Mouse (Mus musculus): ENCODE data around the gene Dnajc6.

DNA sequence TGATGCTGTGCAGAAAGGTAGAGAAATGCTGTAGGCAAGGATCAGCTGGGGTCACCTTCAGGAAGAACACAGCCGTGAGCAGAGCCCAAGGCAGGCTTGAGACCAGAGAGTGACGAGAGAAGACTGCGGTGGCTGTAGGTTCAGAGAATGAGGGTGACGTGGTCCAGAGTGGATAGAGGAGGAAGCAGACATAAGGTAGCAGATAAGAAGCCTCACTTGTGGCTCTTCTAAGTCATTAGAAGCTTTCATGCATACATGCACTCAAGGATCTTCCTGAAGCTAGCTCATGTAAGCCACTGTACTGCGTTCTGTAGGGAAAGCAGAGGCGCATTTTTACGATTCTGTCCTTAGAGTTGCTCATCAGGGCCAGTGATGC, 159.0 kb downstream of the Dnajc6 start:
- TF ChIP-seq GATA1 (IDR thresholded peaks at IDR 0.05; ENCODE audit: borderline replicate concordance, low read length) (no peak), FLI1 (IDR thresholded peaks at IDR 0.05; ENCODE audit: low read length) (no peak)

Measured in megakaryocyte, embryonic 14.5 days (primary cell).